ENCODE assay signal across 8 mouse cellular contexts in genomic region chr11:120345067-120345681, GRCm38 (mm10). TPM values are rescaled to one million over a fixed set of nuclear protein-coding genes. Genes with fewer than 3 reads are reported as not detected.
A peak's percentile ranks its signal among the peaks of the same experiment; 100 is the strongest.
DNase-seq lines count a peak whose midpoint lies in the region; ATAC-seq lines count a peak whose summit lies in the region.

No protein-coding gene starts in this region.

- H3K4me3 ChIP-seq in brown adipose tissue, adult 24 weeks (ENCODE audit: insufficient read depth, low read depth, low read length), result peak overlapping the region; percentile 36
- peak overlapping the region; percentile 45 for H3K4me3 ChIP-seq in heart, embryonic 13.5 days
- H3K4me3 ChIP-seq in liver, embryonic 11.5 days (ENCODE audit: low read depth, low read length), result peak overlapping the region; percentile 14; the same call in 1 of the 2 replicates
- H3K4me3 ChIP-seq in neural tube, embryonic 13.5 days, result peak overlapping the region; percentile 41

- peaks cover 21% of the 10 kb centered on the region for H3K36me3 ChIP-seq in heart, embryonic 13.5 days
- peaks cover 14% of the 10 kb centered on the region for H3K36me3 ChIP-seq in liver, embryonic 11.5 days (ENCODE audit: control insufficient read depth, insufficient read depth, low read length)
- H3K36me3 ChIP-seq in neural tube, embryonic 13.5 days, result peaks cover 28% of the 10 kb centered on the region

- H3K9ac ChIP-seq in heart, embryonic 13.5 days, result peak overlapping the region; percentile 81
- no peak overlapping the region for H3K9ac ChIP-seq in liver, embryonic 11.5 days (ENCODE audit: low read depth, low read length)
- peak overlapping the region; percentile 71 for H3K9ac ChIP-seq in neural tube, embryonic 13.5 days

- no peaks in the 10 kb centered on the region for H3K9me3 ChIP-seq in heart, embryonic 13.5 days
- no peaks in the 10 kb centered on the region for H3K9me3 ChIP-seq in liver, embryonic 11.5 days (ENCODE audit: control insufficient read depth, low read length)
- H3K9me3 ChIP-seq in neural tube, embryonic 13.5 days, result 0 out of 2 replicates have a peak, but pooled peaks cover 3% of the 10 kb centered on the region

- no peaks in the 10 kb centered on the region for H3K27me3 ChIP-seq in heart, embryonic 13.5 days (replicated peaks)
- no peaks in the 10 kb centered on the region for H3K27me3 ChIP-seq in liver, embryonic 11.5 days (replicated peaks; ENCODE audit: control insufficient read depth, insufficient read depth, low read length)
- H3K27me3 ChIP-seq in neural tube, embryonic 13.5 days, result no peaks in the 10 kb centered on the region

- WGBS in heart, embryonic 13.5 days, result 16% methylated on average over 1 of the region's 1 CpGs
- WGBS in liver, embryonic 11.5 days, result 53% methylated on average over 1 of the region's 1 CpGs
- 32% methylated on average over 1 of the region's 1 CpGs for WGBS in neural tube, embryonic 13.5 days

- DNase-seq in layer of hippocampus, adult 8-10 months (ENCODE audit: low spot score in 2 of 2), result peak; percentile 3 to 19
- DNase-seq in layer of hippocampus, adult 18-20 months (ENCODE audit: low spot score in 2 of 2), result no peak
- DNase-seq in liver, embryonic 11.5 days (ENCODE audit: low spot score), result peak; percentile 37
- no peak for DNase-seq in MN1 (ENCODE audit: low spot score)

- ATAC-seq in heart, embryonic 13.5 days (ENCODE audit: extremely low read depth, insufficient number of reproducible peaks, low FRiP score, low TSS enrichment), result no peak
- no peak for ATAC-seq in liver, embryonic 11.5 days (replicated peaks; ENCODE audit: low FRiP score)
- no peak for ATAC-seq in neural tube, embryonic 13.5 days (ENCODE audit: low read depth)
- ATAC-seq in monocyte, adult 5-6 weeks (replicated peaks; ENCODE audit: insufficient number of reproducible peaks, low FRiP score, low TSS enrichment, poor library complexity, severe bottlenecking), result no peak

- no peak overlapping the region for H3K27ac ChIP-seq in brown adipose tissue, adult 24 weeks (replicated peaks; ENCODE audit: low read depth, low read length)
- H3K27ac ChIP-seq in heart, embryonic 13.5 days (replicated peaks), result peak overlapping the region; percentile 79
- 0 out of 2 replicates have a peak overlapping the region, but pooled peaks have one; percentile 8 for H3K27ac ChIP-seq in liver, embryonic 11.5 days (ENCODE audit: low read depth, low read length)
- peak overlapping the region; percentile 56; the same call in 1 of the 2 replicates for H3K27ac ChIP-seq in neural tube, embryonic 13.5 days (replicated peaks)

- H3K4me2 ChIP-seq in heart, embryonic 13.5 days, result peak overlapping the region; percentile 68
- H3K4me2 ChIP-seq in liver, embryonic 11.5 days, result peak overlapping the region; percentile 26
- peak overlapping the region; percentile 86 for H3K4me2 ChIP-seq in neural tube, embryonic 13.5 days

- H3K4me1 ChIP-seq in brown adipose tissue, adult 24 weeks (ENCODE audit: control insufficient read depth, insufficient read depth, insufficient read length, low read length), result no peaks in the 10 kb centered on the region
- peaks cover 8% of the 10 kb centered on the region for H3K4me1 ChIP-seq in heart, embryonic 13.5 days
- H3K4me1 ChIP-seq in liver, embryonic 11.5 days (replicated peaks; ENCODE audit: control insufficient read depth, insufficient read depth, low read length), result peaks cover 21% of the 10 kb centered on the region
- peaks cover 29% of the 10 kb centered on the region for H3K4me1 ChIP-seq in neural tube, embryonic 13.5 days (replicated peaks)

RNA-seq across cellular contexts. Expression of gene Actg1, which starts 3.2 kb away (rescaled TPM):
- total RNA-seq in layer of hippocampus, adult 8-10 months (2022), result 1,000 to 10,000 TPM; 1,218 to 1,398 (median 1,309) TPM
- total RNA-seq in layer of hippocampus, adult 18-20 months (2021), result 1,000 to 10,000 TPM; 1,279 to 1,291 TPM
- 325 and 418 TPM in 2 replicates for polyA plus RNA-seq in brown adipose tissue, adult 24 weeks (2012; ENCODE audit: insufficient read depth, insufficient read length, missing spikeins)
- 1,234 and 1,290 TPM in 2 replicates for polyA plus RNA-seq in heart, embryonic 13.5 days (2015; fragmentation: Nextera tagmentation; extraction: Ambion mirVana)
- polyA plus RNA-seq in liver, embryonic 11.5 days (2014; fragmentation: Nextera tagmentation; extraction: Ambion mirVana), result 1,592 and 1,704 TPM in 2 replicates
- polyA plus RNA-seq in neural tube, embryonic 13.5 days (2015; fragmentation: Nextera tagmentation; extraction: Ambion mirVana), result 3,932 and 3,979 TPM in 2 replicates
- total RNA-seq in monocyte, adult 5-6 weeks (2017), result 1,753 to 2,142 TPM (median 1,849 TPM) in 3 replicates

RNA-seq across cellular contexts. Expression of gene Fscn2, which starts 16.2 kb away (rescaled TPM):
- under 1 TPM in 3 of 4 experiments, not detected in 1; 0.49 to 0.79 (median 0.73) TPM for total RNA-seq in layer of hippocampus, adult 8-10 months (2022)
- total RNA-seq in layer of hippocampus, adult 18-20 months (2021), result under 1 TPM in 1 of 2 experiments, not detected in 1; 0.61 TPM
- not detected in 2 replicates for polyA plus RNA-seq in brown adipose tissue, adult 24 weeks (2012; ENCODE audit: insufficient read depth, insufficient read length, missing spikeins)
- 0.31 and 0.50 TPM in 2 replicates for polyA plus RNA-seq in heart, embryonic 13.5 days (2015; fragmentation: Nextera tagmentation; extraction: Ambion mirVana)
- polyA plus RNA-seq in liver, embryonic 11.5 days (2014; fragmentation: Nextera tagmentation; extraction: Ambion mirVana), result 0.29 TPM in 1 of 2 replicates, not detected in the other
- 1.3 and 1.5 TPM in 2 replicates for polyA plus RNA-seq in neural tube, embryonic 13.5 days (2015; fragmentation: Nextera tagmentation; extraction: Ambion mirVana)
- 0.29 to 0.75 TPM in 2 of 3 replicates, not detected in the other for total RNA-seq in monocyte, adult 5-6 weeks (2017)

RNA-seq across cellular contexts. Expression of gene Faap100, which starts 33.4 kb away (rescaled TPM):
- 10 to 100 TPM; 16.8 to 19.8 (median 18.7) TPM for total RNA-seq in layer of hippocampus, adult 8-10 months (2022)
- total RNA-seq in layer of hippocampus, adult 18-20 months (2021), result 10 to 100 TPM; 16.7 to 18.4 TPM
- 6.2 and 7.3 TPM in 2 replicates for polyA plus RNA-seq in brown adipose tissue, adult 24 weeks (2012; ENCODE audit: insufficient read depth, insufficient read length, missing spikeins)
- polyA plus RNA-seq in heart, embryonic 13.5 days (2015; fragmentation: Nextera tagmentation; extraction: Ambion mirVana), result 29.1 and 33.5 TPM in 2 replicates
- 22.8 and 23.2 TPM in 2 replicates for polyA plus RNA-seq in liver, embryonic 11.5 days (2014; fragmentation: Nextera tagmentation; extraction: Ambion mirVana)
- 53.9 and 59.7 TPM in 2 replicates for polyA plus RNA-seq in neural tube, embryonic 13.5 days (2015; fragmentation: Nextera tagmentation; extraction: Ambion mirVana)
- 5.5 to 16.4 TPM (median 9.4 TPM) in 3 replicates for total RNA-seq in monocyte, adult 5-6 weeks (2017)

Comparison
In these comparisons a context has a peak if more than half of its experiments do, and no peak if none do; other contexts are left out.
1. DNase-seq: peak in layer of hippocampus, adult 8-10 months (2 of 2) and liver, embryonic 11.5 days (single experiment); none in layer of hippocampus, adult 18-20 months (0 of 2) and MN1 (single experiment).
2. H3K4me2 ChIP-seq: peak in every context shown above with its lines; median percentile 86 in neural tube, embryonic 13.5 days; 68 in heart, embryonic 13.5 days; 26 in liver, embryonic 11.5 days.
3. Peak in every context shown above with its lines, with median percentiles within 50 percentile points of each other: H3K4me3 ChIP-seq.